Mouse (Mus musculus): ENCODE data around the gene Ddr2. TPM values are rescaled to one million over a fixed set of nuclear protein-coding genes. Genes with fewer than 3 reads are reported as not detected.

Ddr2 gene
- polyA plus RNA-seq, 1 experiment from 2014 or later, result 9.8 TPM

DNA sequence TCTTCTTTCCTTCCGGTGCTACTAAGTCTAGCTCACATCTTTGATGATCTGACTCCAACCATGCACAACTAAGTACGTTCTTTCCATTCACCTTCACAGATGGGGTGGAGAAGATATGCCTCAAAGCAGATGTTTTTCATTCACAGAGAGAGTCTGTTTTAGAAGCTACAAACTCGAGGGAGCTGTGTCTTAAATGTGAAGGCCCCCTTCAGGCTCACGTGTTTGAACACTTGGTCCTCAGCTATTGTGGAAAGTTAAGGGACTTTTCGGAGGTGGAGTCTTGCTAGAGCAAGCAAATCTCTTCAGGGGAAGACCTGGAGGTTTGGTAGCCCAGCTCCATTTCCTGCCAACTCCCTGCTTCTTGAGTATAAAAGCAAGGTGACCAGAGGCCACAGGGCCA, 34.2 kb downstream of the Ddr2 start:
- H3K36me3 ChIP-seq (ENCODE audit: control insufficient read depth, insufficient read depth, low read length), result no peaks in the 10 kb centered on the region
- H3K4me2 ChIP-seq, result no peak overlapping the region
- H3K4me3 ChIP-seq (ENCODE audit: low read depth, low read length), result no peak overlapping the region
- no peaks in the 10 kb centered on the region for H3K27me3 ChIP-seq (replicated peaks; ENCODE audit: control insufficient read depth, insufficient read depth, low read length)
- H3K9ac ChIP-seq (ENCODE audit: low read depth, low read length), result no peak overlapping the region
- no peaks in the 10 kb centered on the region for H3K9me3 ChIP-seq (ENCODE audit: control insufficient read depth, low read length)
- DNase-seq (ENCODE audit: low spot score), result no peak
- no peak overlapping the region for H3K27ac ChIP-seq (ENCODE audit: low read depth, low read length)
- 77% methylated on average over 5 of the region's 5 CpGs for WGBS
- no peaks in the 10 kb centered on the region for H3K4me1 ChIP-seq (replicated peaks; ENCODE audit: control insufficient read depth, insufficient read depth, low read length)
- no peak for ATAC-seq (replicated peaks; ENCODE audit: low FRiP score)

DNA sequence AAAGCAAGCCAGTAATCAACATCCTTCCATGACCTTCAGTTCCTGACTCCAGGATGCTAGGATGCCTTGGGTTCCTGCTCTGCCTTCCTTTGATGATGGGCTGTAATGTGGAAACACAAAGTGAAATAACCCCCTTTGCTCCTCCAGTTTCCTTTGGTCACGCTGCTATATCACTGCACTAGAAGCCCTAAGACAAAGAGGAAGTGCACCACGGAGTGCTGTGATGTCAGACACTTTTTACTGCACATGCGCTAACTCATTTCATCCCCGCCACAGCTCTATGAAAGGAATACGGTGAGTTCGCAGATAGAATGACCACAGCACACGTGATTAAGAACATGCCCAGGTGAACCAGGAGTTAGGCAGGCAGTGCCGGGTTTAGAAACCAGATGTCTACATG, 36.8 kb downstream of the Ddr2 start:
- Histone ChIP-seq H3K4me2 (no peak overlapping the region), H3K36me3 (ENCODE audit: control insufficient read depth, insufficient read depth, low read length) (no peaks in the 10 kb centered on the region), H3K4me3 (ENCODE audit: low read depth, low read length) (no peak overlapping the region), H3K27me3 (replicated peaks; ENCODE audit: control insufficient read depth, insufficient read depth, low read length) (no peaks in the 10 kb centered on the region), H3K9ac (ENCODE audit: low read depth, low read length) (no peak overlapping the region), H3K27ac (ENCODE audit: low read depth, low read length) (no peak overlapping the region), H3K4me1 (replicated peaks; ENCODE audit: control insufficient read depth, insufficient read depth, low read length) (no peaks in the 10 kb centered on the region), H3K9me3 (ENCODE audit: control insufficient read depth, low read length) (no peaks in the 10 kb centered on the region)
- no peak for DNase-seq (ENCODE audit: low spot score)
- WGBS, result 71% methylated on average over 8 of the region's 8 CpGs
- no peak for ATAC-seq (replicated peaks; ENCODE audit: low FRiP score)

DNA sequence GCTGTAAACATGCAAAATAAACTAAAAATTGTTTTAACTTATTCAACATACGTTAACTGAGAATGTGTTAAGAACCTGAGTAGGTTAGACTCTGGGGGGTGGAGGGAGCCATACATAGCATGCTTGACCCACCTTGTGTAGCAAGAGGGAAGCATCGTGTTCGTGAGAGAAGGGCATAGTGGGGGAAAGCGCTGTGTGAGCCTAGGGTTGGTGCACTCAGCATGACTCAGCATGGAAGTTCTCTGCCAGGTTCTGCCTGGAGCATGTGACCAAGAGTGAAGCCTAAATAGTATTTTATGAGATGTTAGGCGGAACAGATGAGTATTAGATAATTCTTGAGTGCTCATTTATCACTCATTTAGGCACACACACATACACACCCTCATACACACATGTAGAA, 41.4 kb downstream of the Ddr2 start:
- no peaks in the 10 kb centered on the region for H3K27me3 ChIP-seq (replicated peaks; ENCODE audit: control insufficient read depth, insufficient read depth, low read length)
- H3K27ac ChIP-seq (ENCODE audit: low read depth, low read length), result no peak overlapping the region
- no peaks in the 10 kb centered on the region for H3K4me1 ChIP-seq (replicated peaks; ENCODE audit: control insufficient read depth, insufficient read depth, low read length)
- no peak overlapping the region for H3K4me2 ChIP-seq
- H3K4me3 ChIP-seq (ENCODE audit: low read depth, low read length), result no peak overlapping the region
- DNase-seq (ENCODE audit: low spot score) (no peak), ATAC-seq (replicated peaks; ENCODE audit: low FRiP score) (no peak)
- no peaks in the 10 kb centered on the region for H3K9me3 ChIP-seq (ENCODE audit: control insufficient read depth, low read length)
- H3K9ac ChIP-seq (ENCODE audit: low read depth, low read length), result no peak overlapping the region
- no peaks in the 10 kb centered on the region for H3K36me3 ChIP-seq (ENCODE audit: control insufficient read depth, insufficient read depth, low read length)
- 90% methylated on average over 5 of the region's 5 CpGs for WGBS

DNA sequence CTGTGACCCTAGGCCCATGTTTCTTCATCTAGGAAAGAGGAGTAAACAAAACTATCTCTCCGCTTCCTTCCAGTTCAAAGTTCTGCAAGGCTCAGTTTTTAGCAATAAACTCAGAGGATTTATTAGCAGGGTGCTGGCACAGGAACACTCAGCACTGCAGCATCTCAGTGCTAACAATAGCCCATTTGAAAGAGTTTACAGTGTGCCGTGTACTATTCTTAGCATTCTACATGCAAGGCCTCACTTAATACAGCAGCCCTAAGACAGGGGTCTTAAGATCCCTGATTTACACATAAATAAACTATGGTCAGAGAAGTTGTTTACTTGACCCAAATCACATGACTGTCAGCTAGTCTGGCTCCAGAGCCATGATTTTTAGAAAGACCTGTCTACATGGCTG, 44.6 kb downstream of the Ddr2 start:
- WGBS, result 71% methylated on average over 2 of the region's 2 CpGs
- H3K9ac ChIP-seq (ENCODE audit: low read depth, low read length), result no peak overlapping the region
- no peaks in the 10 kb centered on the region for H3K36me3 ChIP-seq (ENCODE audit: control insufficient read depth, insufficient read depth, low read length)
- H3K27ac ChIP-seq (ENCODE audit: low read depth, low read length), result no peak overlapping the region
- ATAC-seq (replicated peaks; ENCODE audit: low FRiP score) (no peak), DNase-seq (ENCODE audit: low spot score) (no peak)
- no peak overlapping the region for H3K4me2 ChIP-seq
- no peaks in the 10 kb centered on the region for H3K9me3 ChIP-seq (ENCODE audit: control insufficient read depth, low read length)
- H3K27me3 ChIP-seq (replicated peaks; ENCODE audit: control insufficient read depth, insufficient read depth, low read length), result no peaks in the 10 kb centered on the region
- H3K4me1 ChIP-seq (replicated peaks; ENCODE audit: control insufficient read depth, insufficient read depth, low read length), result no peaks in the 10 kb centered on the region
- no peak overlapping the region for H3K4me3 ChIP-seq (ENCODE audit: low read depth, low read length)

- DNase-seq (ENCODE audit: low spot score) (no peak), ATAC-seq (replicated peaks; ENCODE audit: low FRiP score) (no peak)
- Histone ChIP-seq H3K4me3 (ENCODE audit: low read depth, low read length) (no peak overlapping the region), H3K36me3 (ENCODE audit: control insufficient read depth, insufficient read depth, low read length) (no peaks in the 10 kb centered on the region), H3K4me2 (no peak overlapping the region), H3K9me3 (ENCODE audit: control insufficient read depth, low read length) (no peaks in the 10 kb centered on the region), H3K27ac (ENCODE audit: low read depth, low read length) (no peak overlapping the region), H3K9ac (ENCODE audit: low read depth, low read length) (no peak overlapping the region), H3K4me1 (replicated peaks; ENCODE audit: control insufficient read depth, insufficient read depth, low read length) (no peaks in the 10 kb centered on the region; the same call in 1 of the 2 replicates), H3K27me3 (replicated peaks; ENCODE audit: control insufficient read depth, insufficient read depth, low read length) (no peaks in the 10 kb centered on the region)
- 80% methylated on average over 8 of the region's 8 CpGs for WGBS
Observed at GRCm38 (mm10) chr1:170065009-170065408, 45.6 kb downstream of the Ddr2 start.

- no peak for DNase-seq (ENCODE audit: low spot score)
- 0 out of 2 replicates have a peak, but pooled peaks have one; percentile 34 for ATAC-seq (replicated peaks; ENCODE audit: low FRiP score)
- H3K27me3 ChIP-seq (replicated peaks; ENCODE audit: control insufficient read depth, insufficient read depth, low read length), result no peaks in the 10 kb centered on the region
- H3K4me1 ChIP-seq (replicated peaks; ENCODE audit: control insufficient read depth, insufficient read depth, low read length), result no peaks in the 10 kb centered on the region; the same call in 1 of the 2 replicates
- no peak overlapping the region for H3K4me2 ChIP-seq
- no peak overlapping the region for H3K9ac ChIP-seq (ENCODE audit: low read depth, low read length)
- H3K27ac ChIP-seq (ENCODE audit: low read depth, low read length), result no peak overlapping the region
- WGBS, result 43% methylated on average over 9 of the region's 9 CpGs
- no peak overlapping the region for H3K4me3 ChIP-seq (ENCODE audit: low read depth, low read length)
- no peaks in the 10 kb centered on the region for H3K36me3 ChIP-seq (ENCODE audit: control insufficient read depth, insufficient read depth, low read length)
- no peaks in the 10 kb centered on the region for H3K9me3 ChIP-seq (ENCODE audit: control insufficient read depth, low read length)
Observed at GRCm38 (mm10) chr1:170064083-170064494, 46.5 kb downstream of the Ddr2 start.

DNA sequence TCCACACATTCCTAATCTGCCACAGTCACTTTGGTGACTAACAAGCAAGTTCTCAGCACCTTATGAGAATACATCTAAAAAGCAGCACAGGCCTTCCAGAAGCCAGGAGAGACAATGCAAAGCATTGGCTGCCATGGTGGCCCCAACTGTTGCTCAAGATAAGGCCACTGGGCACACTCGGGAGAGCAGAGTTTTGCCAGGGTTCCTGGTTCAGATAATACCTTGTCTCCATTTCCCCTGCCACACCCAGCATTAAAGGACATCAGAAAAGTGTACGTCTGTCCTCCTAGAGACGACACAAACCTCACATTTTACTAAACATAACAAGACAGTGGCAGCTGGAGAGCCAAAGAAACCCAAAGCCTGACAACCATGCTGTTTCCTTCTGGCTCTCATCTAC, 50.3 kb downstream of the Ddr2 start:
- Histone ChIP-seq H3K4me2 (no peak overlapping the region), H3K9ac (ENCODE audit: low read depth, low read length) (no peak overlapping the region)
- WGBS, result 49% methylated on average over 3 of the region's 3 CpGs

GRCm38 (mm10) chr1:170059347-170059746, 51.2 kb downstream of the Ddr2 start:
- no peak for ATAC-seq (replicated peaks; ENCODE audit: low FRiP score)
- H3K4me3 ChIP-seq (ENCODE audit: low read depth, low read length), result no peak overlapping the region
- DNase-seq (ENCODE audit: low spot score), result no peak
- H3K9ac ChIP-seq (ENCODE audit: low read depth, low read length), result no peak overlapping the region
- H3K36me3 ChIP-seq (ENCODE audit: control insufficient read depth, insufficient read depth, low read length), result no peaks in the 10 kb centered on the region
- no peaks in the 10 kb centered on the region for H3K27me3 ChIP-seq (replicated peaks; ENCODE audit: control insufficient read depth, insufficient read depth, low read length)
- 74% methylated on average over 9 of the region's 9 CpGs for WGBS
- H3K27ac ChIP-seq (ENCODE audit: low read depth, low read length), result no peak overlapping the region
- no peak overlapping the region for H3K4me2 ChIP-seq
- H3K9me3 ChIP-seq (ENCODE audit: control insufficient read depth, low read length), result no peaks in the 10 kb centered on the region
- no peaks in the 10 kb centered on the region; the same call in 1 of the 2 replicates for H3K4me1 ChIP-seq (replicated peaks; ENCODE audit: control insufficient read depth, insufficient read depth, low read length)

More for the DNA sequence above, 50.3 kb downstream of the Ddr2 start:
- no peaks in the 10 kb centered on the region; the same call in 1 of the 2 replicates for H3K4me1 ChIP-seq (replicated peaks; ENCODE audit: control insufficient read depth, insufficient read depth, low read length)
- H3K9me3 ChIP-seq (ENCODE audit: control insufficient read depth, low read length), result no peaks in the 10 kb centered on the region
- no peaks in the 10 kb centered on the region for H3K36me3 ChIP-seq (ENCODE audit: control insufficient read depth, insufficient read depth, low read length)
- no peak overlapping the region for H3K27ac ChIP-seq (ENCODE audit: low read depth, low read length)
- DNase-seq (ENCODE audit: low spot score) (no peak), ATAC-seq (replicated peaks; ENCODE audit: low FRiP score) (peak; percentile 65; the same call in 1 of the 2 replicates)
- H3K27me3 ChIP-seq (replicated peaks; ENCODE audit: control insufficient read depth, insufficient read depth, low read length), result no peaks in the 10 kb centered on the region
- no peak overlapping the region for H3K4me3 ChIP-seq (ENCODE audit: low read depth, low read length)

DNA sequence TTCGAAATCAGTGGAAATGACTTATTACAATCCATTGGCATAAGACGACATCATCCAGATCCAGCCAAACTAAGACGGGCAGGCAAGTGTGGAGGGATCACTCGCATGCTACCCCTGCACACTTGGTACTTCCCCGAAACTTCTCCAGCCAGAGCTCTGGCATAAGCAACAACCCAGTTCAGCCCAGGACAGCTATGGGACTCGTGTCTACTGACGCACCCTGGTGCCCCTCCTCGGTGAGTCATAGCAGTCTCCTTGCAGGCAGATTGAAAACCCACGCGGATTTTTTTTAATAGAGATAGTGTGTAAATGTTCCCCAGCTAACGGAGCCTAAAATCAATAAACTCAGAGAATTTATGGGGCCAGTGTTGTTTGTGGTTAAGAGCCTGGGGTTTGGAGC, 52.5 kb downstream of the Ddr2 start:
- Histone ChIP-seq H3K4me2 (no peak overlapping the region), H3K36me3 (ENCODE audit: control insufficient read depth, insufficient read depth, low read length) (no peaks in the 10 kb centered on the region), H3K27ac (ENCODE audit: low read depth, low read length) (no peak overlapping the region), H3K4me3 (ENCODE audit: low read depth, low read length) (no peak overlapping the region), H3K27me3 (replicated peaks; ENCODE audit: control insufficient read depth, insufficient read depth, low read length) (no peaks in the 10 kb centered on the region), H3K9ac (ENCODE audit: low read depth, low read length) (no peak overlapping the region), H3K4me1 (replicated peaks; ENCODE audit: control insufficient read depth, insufficient read depth, low read length) (no peaks in the 10 kb centered on the region; the same call in 1 of the 2 replicates), H3K9me3 (ENCODE audit: control insufficient read depth, low read length) (no peaks in the 10 kb centered on the region)
- no peak for DNase-seq (ENCODE audit: low spot score)
- ATAC-seq (replicated peaks; ENCODE audit: low FRiP score), result no peak
- 81% methylated on average over 11 of the region's 11 CpGs for WGBS

All from liver, embryonic 11.5 days (tissue).